Mouse (Mus musculus) cerebellum, adult 2 months (tissue): Measurements from ENCODE around the gene Fam187b. TPM values are rescaled to one million over a fixed set of nuclear protein-coding genes. Genes with fewer than 3 reads are reported as not detected.
"Not testable (repeated sequence)": the region's sequence is repeated elsewhere in the genome, so short reads cannot be mapped to it uniquely, and the experiment has no call there.

Experiments
- DNase-seq, 2 experiments: peaks; one replicate each; pipeline ENCODE4 v3.0.0; 2021
- H3K27ac ChIP-seq: fragments of 200-500 bp; 2 replicates; pipeline ENCODE4 v1.5.1; 2012; ENCODE audit warnings: low read length, control low read depth, inconsistent platforms; ENCODE audit not compliant: insufficient read depth
- H3K27me3 ChIP-seq: fragments of 200-500 bp; 2 replicates; pipeline ENCODE4 v1.6.1; 2012; ENCODE audit warnings: inconsistent platforms, mild to moderate bottlenecking, low read length, moderate library complexity; ENCODE audit not compliant: control insufficient read depth, insufficient read depth
- H3K4me1 ChIP-seq: fragments of 200-500 bp; 2 replicates; pipeline ENCODE4 v1.6.1; 2011; ENCODE audit warnings: low read length; ENCODE audit not compliant: control insufficient read depth, insufficient read depth
- H3K4me3 ChIP-seq: fragments of 200-500 bp; replicated peaks from 2 replicates; pipeline ENCODE3; 2011; ENCODE audit warnings: mild to moderate bottlenecking, low read depth, low read length, control low read depth; ENCODE audit not compliant: insufficient read depth
- CTCF ChIP-seq: fragments of 200-500 bp; IDR thresholded peaks from 2 replicates; pipeline ENCODE4 v1.5.1; 2011; ENCODE audit warnings: low read depth, mild to moderate bottlenecking, control low read depth, low read length, moderate library complexity, borderline replicate concordance; ENCODE audit not compliant: insufficient read depth
- POLR2A ChIP-seq: fragments of 200-500 bp; IDR thresholded peaks from 2 replicates; pipeline ENCODE4 v1.6.1; 2011; ENCODE audit warnings: low read length, control low read depth, borderline replicate concordance; ENCODE audit not compliant: insufficient read depth
- WGBS: fragments of 180-500 bp; shearing (Covaris S2); methylation state at CpG from one replicate; pipeline ENCODE4 v1.1.7; 2018; 5-methylcytosine and 5-hydroxymethylcytosine counted together
- polyA plus RNA-seq: library from polyadenylated mRNA; depleted of rRNA; stranded (reverse); fragments of >200 nt; gene quantifications from 2 replicates; pipeline ENCODE4 v1.2.3, GENCODE M21; 2012

Gene Fam187b
- polyA plus RNA-seq, 1 experiment, result 0.13 TPM

- Histone ChIP-seq H3K4me3 (no peak overlapping the region), H3K27me3 (no peaks in the 10 kb centered on the region), H3K4me1 (no peaks in the 10 kb centered on the region), H3K27ac (no peak overlapping the region)
- 91% methylated on average over 7 of the region's 7 CpGs for WGBS
- TF ChIP-seq CTCF (no peak), POLR2A (no peak)
- DNase-seq, result peak in 1 of 2 experiments; percentile 0
Measured at GRCm38 (mm10) chr7:30945876-30946275, 27.7 kb upstream of the Fam187b start.

- DNase-seq, result peak in 1 of 2 experiments; percentile 3
- H3K4me1 ChIP-seq, H3K27me3 ChIP-seq, H3K27ac ChIP-seq, H3K4me3 ChIP-seq: not testable (repeated sequence)
- 79% methylated on average over 3 of the region's 3 CpGs for WGBS
Measured at GRCm38 (mm10) chr7:30949902-30950301, 23.7 kb upstream of the Fam187b start.

- Histone ChIP-seq H3K27me3 (no peaks in the 10 kb centered on the region), H3K27ac (no peak overlapping the region)
- 87% methylated on average over 16 of the region's 16 CpGs for WGBS
Measured at GRCm38 (mm10) chr7:30952441-30953265, 20.9 kb upstream of the Fam187b start.

DNA sequence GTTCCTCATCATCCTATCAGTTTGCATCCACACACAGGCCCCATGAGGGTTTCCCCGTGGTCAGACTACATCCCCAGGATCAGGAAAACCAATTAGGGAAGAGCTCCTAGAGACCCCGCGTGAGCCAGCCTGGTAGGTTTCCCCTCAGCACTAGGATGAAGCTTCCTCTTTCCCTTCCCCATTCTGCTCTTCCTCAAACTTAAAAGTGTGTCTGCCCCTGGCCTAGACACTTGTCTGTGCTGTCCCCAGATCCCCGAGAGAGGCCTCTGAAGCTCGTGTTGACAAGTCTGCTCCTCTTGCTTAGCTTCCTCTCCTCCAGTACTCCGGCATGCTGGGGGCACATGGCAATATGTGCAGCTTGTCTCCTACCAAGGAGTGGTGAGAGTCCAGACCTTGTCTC lies 20.1 kb upstream of the Fam187b start:
- 86% methylated on average over 6 of the region's 6 CpGs for WGBS
- Histone ChIP-seq H3K4me1 (peaks cover 11% of the 10 kb centered on the region), H3K27ac (no peak overlapping the region)

More at GRCm38 (mm10) chr7:30952441-30953265, 20.9 kb upstream of the Fam187b start:
- DNase-seq, result peak in 1 of 2 experiments; percentile 7
- no peak for TF ChIP-seq POLR2A
- no peak for TF ChIP-seq CTCF
- Histone ChIP-seq H3K4me3 (no peak overlapping the region), H3K4me1 (peaks cover 5% of the 10 kb centered on the region; the same call in 1 of the 2 replicates)

GRCm38 (mm10) chr7:30954036-30954435 lies 19.6 kb upstream of the Fam187b start:
- TF ChIP-seq CTCF, result no peak
- TF ChIP-seq POLR2A, result no peak
- Histone ChIP-seq H3K27me3 (no peaks in the 10 kb centered on the region), H3K4me3 (no peak overlapping the region), H3K27ac (no peak overlapping the region), H3K4me1 (peaks cover 17% of the 10 kb centered on the region)
- peak; percentile 21 to 26 for DNase-seq
- 38% methylated on average over 3 of the region's 3 CpGs for WGBS

More for the DNA sequence above, 20.1 kb upstream of the Fam187b start:
- no peak overlapping the region for H3K4me3 ChIP-seq
- TF ChIP-seq CTCF (no peak), POLR2A (no peak)
- no peaks in the 10 kb centered on the region for H3K27me3 ChIP-seq
- DNase-seq, result peak in 1 of 2 experiments; percentile 7

DNA sequence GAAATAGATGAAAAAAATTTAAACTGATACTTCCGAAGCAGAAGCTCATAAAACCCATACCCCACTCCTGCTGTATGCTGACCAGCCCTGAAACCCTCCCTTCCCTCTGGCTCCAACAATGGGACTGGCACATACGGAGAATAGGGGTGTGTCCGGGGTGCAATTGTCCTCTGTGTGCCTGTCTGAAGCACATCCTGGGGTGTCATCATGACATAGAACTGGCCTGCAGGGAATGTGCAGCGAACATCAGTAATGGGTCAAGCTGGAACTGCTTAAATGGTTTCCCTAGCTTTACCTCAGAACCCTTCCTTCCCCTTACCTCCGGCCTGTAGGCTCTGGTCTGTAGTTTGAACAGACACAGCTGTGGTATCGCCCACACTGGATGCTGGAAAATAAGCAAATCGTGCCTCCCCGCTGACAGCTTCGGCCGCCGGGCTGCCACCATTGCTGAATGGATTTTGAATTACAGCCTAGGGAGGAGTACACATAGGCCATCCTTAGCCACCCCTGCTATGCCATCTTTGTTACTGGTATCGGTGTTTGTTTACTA lies 18.5 kb upstream of the Fam187b start:
- Histone ChIP-seq H3K4me1 (peaks cover 18% of the 10 kb centered on the region), H3K27me3 (no peaks in the 10 kb centered on the region), H3K27ac (no peak overlapping the region), H3K4me3 (peak overlapping the region; percentile 14)
- DNase-seq, result peak; percentile 17 to 25
- TF ChIP-seq CTCF (no peak), POLR2A (no peak)
- WGBS, result 72% methylated on average over 12 of the region's 12 CpGs

DNA sequence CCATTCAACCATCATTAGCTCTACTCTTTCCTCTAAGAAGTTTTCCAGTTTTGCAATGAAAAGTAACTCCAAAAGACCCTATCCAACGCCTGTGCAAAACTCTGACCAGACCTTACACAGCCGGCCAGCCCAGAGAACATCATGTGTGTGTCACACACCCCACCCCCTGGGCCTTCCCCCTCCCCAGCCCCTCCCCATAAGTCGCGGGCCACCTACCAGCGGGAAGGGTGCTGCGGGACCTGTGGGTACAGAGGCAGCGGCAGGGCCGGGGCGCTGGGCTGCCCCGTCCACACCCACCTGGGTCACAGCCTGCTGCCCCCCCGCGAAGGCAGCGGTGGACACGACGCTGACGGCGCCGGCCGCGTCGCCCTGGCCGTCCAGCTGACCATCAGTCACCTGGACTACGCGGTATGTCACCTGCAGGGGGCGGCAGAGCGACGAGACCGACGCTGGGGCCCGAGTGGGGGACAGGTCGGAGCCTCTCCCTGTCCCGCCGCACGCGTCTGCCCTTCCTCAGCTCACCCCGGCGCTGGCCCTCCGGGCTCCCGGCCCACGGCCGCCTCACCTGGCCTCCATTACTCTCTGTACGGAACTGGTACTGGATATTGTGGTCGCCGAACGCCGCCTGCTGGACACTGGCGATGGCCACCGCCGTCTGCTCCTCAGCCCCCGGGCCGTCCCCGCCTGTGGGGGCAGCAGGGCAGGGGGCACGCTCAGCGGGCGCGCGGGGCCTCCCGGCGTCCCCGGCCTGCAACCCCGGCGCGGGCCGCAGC lies 17.8 kb upstream of the Fam187b start:
- DNase-seq, result peak; percentile 91 to 95
- peak overlapping the region; percentile 91 for H3K4me3 ChIP-seq
- whole genome bisulfite sequencing, result under 1% methylated on average over 63 of the region's 64 CpGs

More for the DNA sequence above, 17.8 kb upstream of the Fam187b start:
- H3K4me1 ChIP-seq, result peaks cover 18% of the 10 kb centered on the region
- peak overlapping the region; percentile 24 for H3K27ac ChIP-seq
- no peaks in the 10 kb centered on the region for H3K27me3 ChIP-seq
- TF ChIP-seq POLR2A (peak; percentile 51; the same call in 1 of the 2 replicates), CTCF (peak; percentile 69)
